Mouse (Mus musculus): ENCODE data around the gene Mgea5. TPM values are rescaled to one million over a fixed set of nuclear protein-coding genes. Genes with fewer than 3 reads are reported as not detected.

Gene Mgea5
- total RNA-seq, 4 experiments from 2014 or later = 137 to 170 (median 155) TPM

GRCm38 (mm10) chr19:45733564-45733963, 50.1 kb downstream of the Mgea5 start:
- no peak for DNase-seq (ENCODE audit: low spot score in 2 of 2)

DNA sequence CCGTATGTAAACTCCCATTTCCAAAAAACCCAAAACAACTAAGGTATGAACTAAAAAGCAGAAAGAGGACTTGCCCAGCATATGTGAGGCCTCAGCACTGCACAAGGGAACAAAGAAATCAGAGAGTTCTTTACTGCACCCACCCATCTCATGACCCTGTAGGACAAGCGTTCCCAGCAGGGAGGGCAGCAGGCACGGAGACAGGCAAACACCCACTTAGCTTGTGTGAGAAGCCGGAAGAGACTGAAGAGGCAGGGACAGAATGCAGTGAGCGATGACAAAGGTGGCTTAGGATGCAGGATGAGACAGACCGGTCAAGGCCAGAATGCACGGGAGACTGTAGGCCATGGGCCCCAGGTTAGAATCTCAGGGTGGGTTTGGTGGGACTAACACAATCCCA, 52.0 kb downstream of the Mgea5 start:
- DNase-seq (ENCODE audit: low spot score in 2 of 2) = no peak

DNA sequence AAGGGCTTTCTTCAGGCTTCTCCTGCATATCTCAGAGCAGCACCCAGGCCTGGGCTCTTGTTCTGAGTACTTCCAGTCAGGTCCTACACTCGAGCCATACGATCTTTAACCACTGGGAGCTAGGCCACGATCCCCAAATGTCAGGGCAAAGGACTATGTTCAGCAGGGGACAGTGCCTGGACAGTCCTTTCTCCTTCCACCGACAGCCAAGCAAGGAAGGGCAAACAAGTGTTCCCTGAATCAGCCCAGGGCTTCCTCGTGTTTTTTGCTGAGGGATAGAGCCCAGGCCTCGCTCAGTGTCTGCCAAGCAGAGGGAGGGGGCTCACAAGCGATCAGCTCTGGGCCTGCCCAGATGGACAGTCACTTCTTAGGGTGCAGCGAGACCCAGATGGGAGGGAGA, 53.6 kb downstream of the Mgea5 start:
- no peak for DNase-seq (ENCODE audit: low spot score in 2 of 2)

DNA sequence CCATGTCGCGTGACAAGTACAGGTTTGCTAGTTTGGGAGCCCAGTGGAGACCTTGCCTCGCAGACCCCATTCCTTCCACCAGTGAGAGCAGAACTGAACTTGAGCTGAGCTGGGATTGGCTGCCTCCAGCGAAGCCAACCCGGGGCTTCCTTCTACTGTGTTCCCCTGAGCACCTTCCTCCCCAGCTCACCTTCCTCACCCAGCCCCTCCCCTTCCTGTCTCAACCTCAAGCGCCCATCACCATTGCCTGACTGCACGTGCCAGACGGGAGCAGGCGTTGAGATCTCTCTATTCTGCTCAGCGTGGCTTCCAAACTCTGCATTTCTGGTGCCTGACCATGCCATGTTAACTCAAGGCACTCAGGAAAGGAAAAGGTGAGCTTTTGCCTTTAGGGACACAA, 56.4 kb downstream of the Mgea5 start:
- no peak for DNase-seq (ENCODE audit: low spot score in 2 of 2)

GRCm38 (mm10) chr19:45725677-45726277, 57.9 kb downstream of the Mgea5 start:
- no peak for DNase-seq (ENCODE audit: low spot score in 2 of 2)

DNA sequence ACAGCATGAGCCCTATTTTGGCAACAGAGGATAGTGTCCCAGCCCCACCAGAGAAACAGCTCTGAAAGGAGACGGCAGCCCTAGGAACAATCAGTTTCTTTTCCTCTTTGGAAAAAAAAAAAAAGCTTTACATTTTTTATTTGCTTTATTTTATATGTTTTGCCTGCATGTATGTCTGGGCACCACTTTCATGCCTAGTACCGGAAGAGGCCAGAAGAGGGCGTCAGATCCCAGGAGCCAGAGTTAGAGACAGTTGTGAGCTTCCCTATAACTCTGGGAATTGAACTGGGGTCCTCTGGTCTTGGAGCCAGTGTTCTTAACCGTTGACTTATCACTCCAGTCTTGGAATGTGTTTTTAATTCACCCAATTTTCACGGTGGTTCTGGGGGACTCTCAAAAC, 61.4 kb downstream of the Mgea5 start:
- no peak for DNase-seq (ENCODE audit: low spot score in 2 of 2)

DNA sequence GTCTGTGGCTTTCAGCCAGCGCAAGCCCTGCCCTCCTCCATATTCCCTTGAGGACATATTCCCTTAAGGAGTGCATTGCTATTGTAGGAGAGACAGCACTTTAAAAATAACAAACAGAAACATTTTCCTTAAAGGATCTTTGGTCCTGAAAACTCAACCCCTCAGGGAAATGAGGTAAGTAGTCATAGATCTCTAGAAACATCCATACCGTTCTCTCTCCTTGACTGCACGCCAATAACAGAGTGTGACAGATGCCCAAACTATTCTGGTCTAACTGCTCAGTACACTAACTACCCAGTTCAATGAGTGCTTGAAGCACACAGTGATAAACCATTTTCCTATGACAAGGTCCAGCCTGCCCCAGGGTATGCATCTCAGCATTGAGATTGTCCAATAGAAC, 65.4 kb downstream of the Mgea5 start:
- peak in 1 of 2 experiments; percentile 24 for DNase-seq (ENCODE audit: low spot score in 2 of 2)

DNA sequence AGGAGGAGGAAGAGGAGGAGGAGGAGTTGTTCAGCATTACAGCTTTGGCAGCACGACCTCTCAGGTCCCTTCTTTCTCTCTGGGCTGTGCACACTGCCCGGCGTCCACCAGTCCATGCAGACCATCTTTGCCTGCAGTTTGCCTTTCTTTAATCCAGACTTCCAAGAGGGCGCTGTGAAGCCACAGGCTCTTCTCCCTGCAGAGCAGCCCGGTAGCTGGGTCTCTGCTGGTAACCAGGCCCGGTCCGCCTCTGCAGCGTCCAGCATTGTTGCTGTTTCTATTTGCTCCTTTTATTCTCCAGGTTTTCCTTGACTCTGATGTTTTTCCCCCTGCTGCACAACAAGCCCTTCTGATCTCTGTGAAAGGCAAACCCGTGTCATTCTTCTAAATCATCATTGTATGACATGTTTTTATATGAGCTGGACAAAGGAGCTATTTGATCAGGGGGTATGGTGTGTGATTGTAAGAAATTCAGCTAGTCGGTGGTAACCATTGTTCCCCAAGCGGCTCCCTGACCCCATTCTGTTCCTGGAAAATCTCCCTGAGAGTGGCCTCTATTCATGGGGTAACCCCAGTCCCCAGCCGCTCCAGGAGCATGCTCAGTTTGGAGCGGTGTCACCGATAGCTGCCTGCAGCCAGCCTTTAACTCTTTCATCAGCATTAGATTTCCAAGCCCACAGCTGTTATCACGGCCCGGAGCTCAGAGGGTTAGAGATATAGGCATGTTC, 66.0 kb downstream of the Mgea5 start:
- DNase-seq (ENCODE audit: low spot score in 2 of 2) = peak; percentile 30 to 37

DNA sequence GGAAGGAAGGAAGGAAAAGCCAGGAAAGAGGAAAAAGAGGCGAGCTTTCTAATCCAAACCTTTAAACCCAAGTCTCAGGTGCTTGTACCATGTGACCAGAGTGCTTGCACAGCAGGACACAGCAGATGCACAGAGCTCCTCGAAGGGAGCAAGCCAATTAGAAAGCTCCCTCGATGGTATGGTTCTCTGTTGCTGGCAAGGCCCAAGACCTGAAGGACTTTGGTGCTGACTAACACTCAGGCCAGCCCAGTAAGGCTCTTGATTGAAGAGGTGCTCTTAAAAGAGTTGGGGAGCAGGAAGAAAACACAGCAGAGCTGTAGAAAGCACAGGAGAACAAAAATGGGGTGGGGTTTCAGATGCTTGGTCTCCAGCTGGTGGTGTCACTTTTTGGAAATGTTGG, 74.9 kb downstream of the Mgea5 start:
- DNase-seq (ENCODE audit: low spot score in 2 of 2) = no peak

Other genes with a start within 250 kb of the Mgea5 start
- 1 to 10 TPM; 8.9 to 9.9 (median 9.4) TPM for gene Poll, start 223.3 kb downstream of the Mgea5 start, total RNA-seq (2022)
- gene Gm17018, start 223.2 kb downstream of the Mgea5 start, total RNA-seq (2022) = 10 to 100 TPM; 50.7 to 66.2 (median 63.5) TPM
- gene Fbxw4, start 123.5 kb downstream of the Mgea5 start, total RNA-seq (2022) = 10 to 100 TPM; 37.7 to 42.2 (median 40.0) TPM
- not detected for gene Fgf8, start 40.9 kb downstream of the Mgea5 start, total RNA-seq (2022)
- gene Npm3, start 34.2 kb downstream of the Mgea5 start, total RNA-seq (2022) = 10 to 100 TPM in 2 of 4 experiments, 1 to 10 TPM in 2; 7.6 to 12.9 (median 9.1) TPM
- 100 to 1,000 TPM; 163 to 211 (median 185) TPM for gene Kcnip2, start 32.2 kb upstream of the Mgea5 start, total RNA-seq (2022)
- gene Armh3, start 214.7 kb upstream of the Mgea5 start, total RNA-seq (2022) = 10 to 100 TPM; 18.4 to 24.1 (median 22.3) TPM
- 1 to 10 TPM; 6.1 to 8.8 (median 8.2) TPM for gene Hps6, start 219.7 kb upstream of the Mgea5 start, total RNA-seq (2022)